Mouse (Mus musculus): ENCODE data around the gene Sco2. TPM values are rescaled to one million over a fixed set of nuclear protein-coding genes. Genes with fewer than 3 reads are reported as not detected.

Sco2 gene
- total and polyA plus RNA-seq, 2 experiments from 2014 or later: 23.1 to 24.9 TPM

DNA sequence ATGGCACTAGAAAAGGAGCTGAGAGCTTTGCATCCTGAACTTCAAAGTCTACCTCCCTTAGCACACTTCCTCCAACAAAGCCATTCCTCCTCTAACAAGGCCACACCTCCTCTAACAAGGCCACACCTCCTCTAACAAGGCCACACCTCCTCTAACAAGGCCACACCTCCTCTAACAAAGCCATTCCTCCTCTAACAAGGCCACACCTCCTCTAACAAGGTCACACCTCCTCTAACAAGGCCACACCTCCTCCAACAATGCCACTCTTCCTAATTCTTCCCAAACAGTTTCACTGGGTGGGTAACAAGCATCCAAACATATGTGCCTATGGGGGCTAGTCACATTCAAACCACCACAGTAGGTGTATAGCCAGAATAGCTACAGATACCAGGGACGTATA is 28.8 kb upstream of the Sco2 start:
- ATAC-seq (ENCODE audit: low FRiP score) (no peak), DNase-seq (ENCODE audit: low spot score) (no peak)
- H3K4me2 ChIP-seq (ENCODE audit: low read depth, low read length, poor library complexity, severe bottlenecking): no peak overlapping the region
- H3K9me3 ChIP-seq (ENCODE audit: low read length): no peaks in the 10 kb centered on the region
- no peak for TF ChIP-seq CTCF (IDR thresholded peaks at IDR 0.05)
- H3K27me3 ChIP-seq (ENCODE audit: insufficient read depth, low read length): no peaks in the 10 kb centered on the region
- no peak overlapping the region for H3K9ac ChIP-seq (replicated peaks; ENCODE audit: low read length, poor library complexity, severe bottlenecking)
- no peak overlapping the region for H3K27ac ChIP-seq (ENCODE audit: low read depth, low read length)
- H3K4me1 ChIP-seq (ENCODE audit: insufficient read depth, low read length): no peaks in the 10 kb centered on the region
- H3K36me3 ChIP-seq (ENCODE audit: insufficient read depth, low read length): no peaks in the 10 kb centered on the region
- WGBS: 84% methylated on average over 1 of the region's 1 CpGs
- H3K4me3 ChIP-seq (ENCODE audit: low read depth, low read length): no peak overlapping the region

GRCm38 (mm10) chr15:89399716-89400115 is 26.1 kb upstream of the Sco2 start:
- Histone ChIP-seq H3K4me1 (ENCODE audit: insufficient read depth, low read length) (no peaks in the 10 kb centered on the region), H3K9me3 (ENCODE audit: low read length) (no peaks in the 10 kb centered on the region), H3K27ac (ENCODE audit: low read depth, low read length) (no peak overlapping the region), H3K4me2 (ENCODE audit: low read depth, low read length, poor library complexity, severe bottlenecking) (no peak overlapping the region), H3K9ac (replicated peaks; ENCODE audit: low read length, poor library complexity, severe bottlenecking) (no peak overlapping the region), H3K27me3 (ENCODE audit: insufficient read depth, low read length) (no peaks in the 10 kb centered on the region), H3K4me3 (ENCODE audit: low read depth, low read length) (no peak overlapping the region), H3K36me3 (ENCODE audit: insufficient read depth, low read length) (no peaks in the 10 kb centered on the region)
- 60% methylated on average over 1 of the region's 1 CpGs for WGBS
- ATAC-seq (ENCODE audit: low FRiP score) (no peak), DNase-seq (ENCODE audit: low spot score) (no peak)
- TF ChIP-seq CTCF (IDR thresholded peaks at IDR 0.05): no peak

GRCm38 (mm10) chr15:89398146-89398545 is 24.5 kb upstream of the Sco2 start:
- Histone ChIP-seq H3K4me2 (ENCODE audit: low read depth, low read length, poor library complexity, severe bottlenecking) (no peak overlapping the region), H3K4me3 (ENCODE audit: low read depth, low read length) (no peak overlapping the region), H3K36me3 (ENCODE audit: insufficient read depth, low read length) (no peaks in the 10 kb centered on the region), H3K9ac (replicated peaks; ENCODE audit: low read length, poor library complexity, severe bottlenecking) (no peak overlapping the region), H3K4me1 (ENCODE audit: insufficient read depth, low read length) (no peaks in the 10 kb centered on the region), H3K9me3 (ENCODE audit: low read length) (no peaks in the 10 kb centered on the region), H3K27ac (ENCODE audit: low read depth, low read length) (no peak overlapping the region), H3K27me3 (ENCODE audit: insufficient read depth, low read length) (no peaks in the 10 kb centered on the region)
- ATAC-seq (ENCODE audit: low FRiP score): no peak
- peak; percentile 49 for DNase-seq (ENCODE audit: low spot score)
- 80% methylated on average over 2 of the region's 2 CpGs for WGBS
- TF ChIP-seq CTCF (IDR thresholded peaks at IDR 0.05): no peak

GRCm38 (mm10) chr15:89396883-89397282 is 23.2 kb upstream of the Sco2 start:
- no peak overlapping the region for H3K27ac ChIP-seq (ENCODE audit: low read depth, low read length)
- no peaks in the 10 kb centered on the region for H3K27me3 ChIP-seq (ENCODE audit: insufficient read depth, low read length)
- no peak for TF ChIP-seq CTCF (IDR thresholded peaks at IDR 0.05)
- ATAC-seq (ENCODE audit: low FRiP score): no peak
- H3K4me2 ChIP-seq (ENCODE audit: low read depth, low read length, poor library complexity, severe bottlenecking): no peak overlapping the region
- H3K4me1 ChIP-seq (ENCODE audit: insufficient read depth, low read length): no peaks in the 10 kb centered on the region
- no peak for DNase-seq (ENCODE audit: low spot score)
- 87% methylated on average over 4 of the region's 4 CpGs for WGBS
- H3K4me3 ChIP-seq (ENCODE audit: low read depth, low read length): no peak overlapping the region
- no peak overlapping the region for H3K9ac ChIP-seq (replicated peaks; ENCODE audit: low read length, poor library complexity, severe bottlenecking)
- no peaks in the 10 kb centered on the region for H3K9me3 ChIP-seq (ENCODE audit: low read length)
- no peaks in the 10 kb centered on the region for H3K36me3 ChIP-seq (ENCODE audit: insufficient read depth, low read length)

- no peak overlapping the region for H3K9ac ChIP-seq (replicated peaks; ENCODE audit: low read length, poor library complexity, severe bottlenecking)
- DNase-seq (ENCODE audit: low spot score) (no peak), ATAC-seq (ENCODE audit: low FRiP score) (no peak)
- TF ChIP-seq CTCF (IDR thresholded peaks at IDR 0.05): no peak
- no peak overlapping the region for H3K4me3 ChIP-seq (ENCODE audit: low read depth, low read length)
- H3K4me1 ChIP-seq (ENCODE audit: insufficient read depth, low read length): no peaks in the 10 kb centered on the region
- no peaks in the 10 kb centered on the region for H3K36me3 ChIP-seq (ENCODE audit: insufficient read depth, low read length)
- 91% methylated on average over 10 of the region's 10 CpGs for WGBS
- H3K4me2 ChIP-seq (ENCODE audit: low read depth, low read length, poor library complexity, severe bottlenecking): no peak overlapping the region
- H3K9me3 ChIP-seq (ENCODE audit: low read length): no peaks in the 10 kb centered on the region
- H3K27ac ChIP-seq (ENCODE audit: low read depth, low read length): no peak overlapping the region
- H3K27me3 ChIP-seq (ENCODE audit: insufficient read depth, low read length): no peaks in the 10 kb centered on the region
These were observed 16.4 kb upstream of the Sco2 start for GRCm38 (mm10) chr15:89390081-89390480.

DNA sequence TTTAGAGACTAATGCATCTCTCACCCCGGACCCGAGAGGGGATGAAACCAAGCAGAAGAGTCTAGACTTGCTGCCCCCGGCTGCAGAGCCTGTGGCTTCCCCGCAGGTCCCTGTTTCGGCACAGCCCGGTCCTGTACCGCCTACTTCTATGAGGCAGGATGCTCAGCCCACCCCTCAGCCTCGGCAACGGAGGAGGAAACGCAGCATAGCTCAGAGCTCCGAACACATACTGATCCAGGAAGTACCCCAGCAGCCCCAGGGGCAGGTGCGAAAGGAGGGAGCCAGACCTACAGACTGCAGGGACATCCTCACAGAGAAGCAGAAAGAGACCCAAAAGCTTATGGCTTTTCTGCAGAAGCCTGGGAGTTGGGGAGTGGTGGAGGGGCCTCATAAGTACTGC is 13.5 kb upstream of the Sco2 start:
- 45% methylated on average over 12 of the region's 12 CpGs for WGBS
- no peak for TF ChIP-seq CTCF (IDR thresholded peaks at IDR 0.05)
- DNase-seq (ENCODE audit: low spot score) (no peak), ATAC-seq (ENCODE audit: low FRiP score) (no peak)
- H3K36me3 ChIP-seq (ENCODE audit: insufficient read depth, low read length): no peaks in the 10 kb centered on the region
- no peak overlapping the region for H3K9ac ChIP-seq (replicated peaks; ENCODE audit: low read length, poor library complexity, severe bottlenecking)
- no peaks in the 10 kb centered on the region for H3K27me3 ChIP-seq (ENCODE audit: insufficient read depth, low read length)
- H3K4me2 ChIP-seq (ENCODE audit: low read depth, low read length, poor library complexity, severe bottlenecking): no peak overlapping the region
- no peak overlapping the region for H3K4me3 ChIP-seq (ENCODE audit: low read depth, low read length)
- H3K27ac ChIP-seq (ENCODE audit: low read depth, low read length): no peak overlapping the region
- H3K9me3 ChIP-seq (ENCODE audit: low read length): no peaks in the 10 kb centered on the region
- no peaks in the 10 kb centered on the region for H3K4me1 ChIP-seq (ENCODE audit: insufficient read depth, low read length)
